ENCODE assay signal across 23 mouse cellular contexts in genomic region chr10:20155401-20155800, GRCm38 (mm10). TPM values are rescaled to one million over a fixed set of nuclear protein-coding genes. Genes with fewer than 3 reads are reported as not detected.
A peak's percentile ranks its signal among the peaks of the same experiment; 100 is the strongest.
DNase-seq lines count a peak whose midpoint lies in the region; ATAC-seq and TF ChIP-seq lines count a peak whose summit lies in the region.
"Had no signal": no experiment of that assay in that cellular context is flagged by ENCODE, and none has a peak within 500 bp of the region (broad histone marks: within the 10 kb centered on the region; RNA-seq: fewer than 3 reads in every experiment).

No protein-coding gene starts in this region.

- DNase-seq in cerebellum, adult 2 months: no peak
- no peak for DNase-seq in cerebellum, postnatal 4 days (ENCODE audit: low spot score in 2 of 2)
- DNase-seq in testis, postnatal 10 days (ENCODE audit: low spot score): no peak
- DNase-seq in lung, postnatal 14 days: no peak
- no peak for DNase-seq in kidney, postnatal 36 days
- DNase-seq in c-Kit-positive CD71-positive TER-119-positive erythroid progenitor cells, embryonic 14.5 days (ENCODE audit: low spot score): no peak
- DNase-seq: gastrocnemius, postnatal 14 days; heart, adult 2 months; liver, embryonic 13.5 days; spleen, adult 18-20 months; thymus, postnatal 14 days had no signal

- H3K27ac ChIP-seq in cerebellum, adult 2 months (ENCODE audit: insufficient read depth, low read length): peak overlapping the region; percentile 73
- H3K27ac ChIP-seq in testis, adult 2 months (ENCODE audit: control insufficient read depth, insufficient read depth, low read depth, low read length): peak overlapping the region; percentile 42; the same call in 1 of the 2 replicates
- H3K27ac ChIP-seq: embryonic facial prominence, embryonic 10.5 days; forebrain, embryonic 12.5 days; heart, adult 2 months; hindbrain, embryonic 10.5 days; hindbrain, postnatal 0 days; limb, embryonic 10.5 days; liver, embryonic 13.5 days; lung, embryonic 15.5 days; macrophage; neural tube, embryonic 15.5 days had no signal

- 32% methylated on average over 7 of the region's 7 CpGs for WGBS in cerebellum, adult 2 months

- ATAC-seq in granulocyte monocyte progenitor cell, adult 5-6 weeks (replicated peaks; ENCODE audit: poor library complexity, severe bottlenecking): peak; percentile 20; the same call in 1 of the 2 replicates
- ATAC-seq: hindbrain, postnatal 0 days; intestine, postnatal 0 days; midbrain, embryonic 16.5 days had no signal

- H3K36me3 ChIP-seq in testis, adult 2 months (ENCODE audit: control insufficient read depth, insufficient read depth, low read length): no peaks in the 10 kb centered on the region
- H3K36me3 ChIP-seq: embryonic facial prominence, embryonic 10.5 days; forebrain, embryonic 12.5 days; hindbrain, embryonic 10.5 days; limb, embryonic 10.5 days; liver, embryonic 13.5 days; lung, embryonic 15.5 days; neural tube, embryonic 15.5 days had no signal

- H3K4me3 ChIP-seq in cerebellum, adult 2 months (replicated peaks; ENCODE audit: insufficient read depth, low read depth, low read length): no peak overlapping the region
- no peak overlapping the region for H3K4me3 ChIP-seq in testis, adult 2 months (ENCODE audit: control insufficient read depth, low read depth, low read length)
- H3K4me3 ChIP-seq: embryonic facial prominence, embryonic 10.5 days; forebrain, embryonic 12.5 days; heart, adult 2 months; hindbrain, embryonic 10.5 days; limb, embryonic 10.5 days; liver, embryonic 13.5 days; lung, embryonic 15.5 days; neural tube, embryonic 15.5 days had no signal

- H3K4me1 ChIP-seq in cerebellum, adult 2 months (ENCODE audit: control insufficient read depth, insufficient read depth, low read length): peaks cover 20% of the 10 kb centered on the region; the same call in 1 of the 2 replicates
- no peaks in the 10 kb centered on the region; the same call in none of the 2 replicates for H3K4me1 ChIP-seq in testis, adult 2 months (ENCODE audit: control insufficient read depth, insufficient read depth, low read length)
- H3K4me1 ChIP-seq: forebrain, embryonic 12.5 days; limb, embryonic 10.5 days; lung, embryonic 15.5 days; neural tube, embryonic 15.5 days had no signal

- no peak for TF ChIP-seq CTCF in cerebellum, adult 2 months (IDR thresholded peaks at IDR 0.05; ENCODE audit: borderline replicate concordance, insufficient read depth, low read depth, low read length)
- no peak for TF ChIP-seq CTCF in testis, adult 2 months (IDR thresholded peaks at IDR 0.05; ENCODE audit: control insufficient read depth, insufficient read depth, insufficient replicate concordance, low read depth, low read length)

- TF ChIP-seq POLR2A in cerebellum, adult 2 months (IDR thresholded peaks at IDR 0.05; ENCODE audit: borderline replicate concordance, insufficient read depth, low read length): no peak
- no peak for TF ChIP-seq POLR2A in testis, adult 2 months (IDR thresholded peaks at IDR 0.05; ENCODE audit: control insufficient read depth, low read depth, low read length)

- no peaks in the 10 kb centered on the region for H3K27me3 ChIP-seq in cerebellum, adult 2 months (ENCODE audit: control insufficient read depth, insufficient read depth, low read length)
- no peaks in the 10 kb centered on the region for H3K27me3 ChIP-seq in testis, adult 2 months (ENCODE audit: control insufficient read depth, insufficient read depth, low read length)

RNA-seq across cellular contexts. Expression of gene Map7, which starts 7.1 kb away (rescaled TPM):
- polyA plus RNA-seq in cerebellum, adult 2 months (2012; rRNA removed): 82.6 and 88.4 TPM in 2 replicates
- polyA plus RNA-seq in testis, adult 2 months (2012; rRNA removed): 82.2 and 92.8 TPM in 2 replicates
- 19.0 and 22.6 TPM in 2 replicates for total RNA-seq in granulocyte monocyte progenitor cell, adult 5-6 weeks (2014; fragmentation: Nextera tagmentation)
- total RNA-seq in granulocyte monocyte progenitor cell, adult 5-6 weeks (2017): 18.3 and 22.4 TPM in 2 replicates
